Mouse (Mus musculus) forebrain, embryonic 14.5 days (tissue): ENCODE results near the gene Guca1a. TPM values are rescaled to one million over a fixed set of nuclear protein-coding genes. Genes with fewer than 3 reads are reported as not detected.
"Not testable (repeated sequence)": the region's sequence is repeated elsewhere in the genome, so short reads cannot be mapped to it uniquely, and the experiment has no call there.

Experiments used
- ATAC-seq: fragments of 200-750 bp; cut with Nextera tagmentation; 2 replicates; pipeline ENCODE4 v1.8.0; 2017; ENCODE audit warnings: mild to moderate bottlenecking, moderate library complexity
- DNase-seq: peaks from one replicate; pipeline ENCODE4 v3.0.0-alpha.2; 2015; ENCODE audit warnings: low spot score
- H3K27ac ChIP-seq: fragments of 300-500 bp; sonication (generic); 2 replicates; pipeline ENCODE4 v1.5.1; 2014; ENCODE audit warnings: low read depth, mild to moderate bottlenecking, control low read depth, low read length, moderate library complexity
- H3K27me3 ChIP-seq: fragments of 300-500 bp; sonication (generic); replicated peaks from 2 replicates; pipeline ENCODE4 v1.6.1; 2014; ENCODE audit warnings: low read length, control low read depth, mixed read lengths; ENCODE audit not compliant: control insufficient read depth, insufficient read depth
- H3K36me3 ChIP-seq: fragments of 300-500 bp; sonication (generic); 2 replicates; pipeline ENCODE4 v1.6.1; 2014; ENCODE audit warnings: low read length, control low read depth; ENCODE audit not compliant: control insufficient read depth, insufficient read depth
- H3K4me1 ChIP-seq: fragments of 300-500 bp; sonication (generic); 2 replicates; pipeline ENCODE4 v1.6.1; 2014; ENCODE audit warnings: antibody characterized with exemption, low read length, control low read depth; ENCODE audit not compliant: control insufficient read depth, insufficient read depth
- H3K4me2 ChIP-seq: fragments of 300-500 bp; sonication (generic); 2 replicates; pipeline ENCODE4 v1.6.1; 2014; ENCODE audit warnings: mild to moderate bottlenecking, control low read depth, low read length
- H3K4me3 ChIP-seq: fragments of 300-500 bp; sonication (generic); 2 replicates; pipeline ENCODE4 v1.5.1; 2014; ENCODE audit warnings: low read depth, low read length, control low read depth
- H3K9ac ChIP-seq: fragments of 300-500 bp; sonication (generic); 2 replicates; pipeline ENCODE4 v1.6.1; 2014; ENCODE audit warnings: mild to moderate bottlenecking, low read length, control low read depth, moderate library complexity
- H3K9me3 ChIP-seq: fragments of 300-500 bp; sonication (generic); replicated peaks from 2 replicates; pipeline ENCODE4 v1.6.1; 2016; ENCODE audit warnings: low read length, control low read depth, mixed read lengths; ENCODE audit not compliant: control insufficient read depth
- WGBS: fragments of 180-500 bp; shearing (Covaris S2); extraction: QIAGEN DNeasy Blood & Tissue Kit; methylation state at CpG from one replicate; pipeline ENCODE4 v1.1.7; 2014; 5-methylcytosine and 5-hydroxymethylcytosine counted together
- polyA plus RNA-seq: library from polyadenylated mRNA; unstranded; fragments of >200 nt; fragmentation: Nextera tagmentation; extraction: Ambion mirVana; gene quantifications from 2 replicates; pipeline ENCODE4 v1.2.1, GENCODE M21; 2014

Gene Guca1a
- polyA plus RNA-seq, 1 experiment from 2014 or later = 0.47 TPM

- Histone ChIP-seq H3K27ac (no peak overlapping the region), H3K4me2 (no peak overlapping the region), H3K9me3 (no peaks in the 10 kb centered on the region), H3K36me3 (no peaks in the 10 kb centered on the region), H3K9ac (no peak overlapping the region), H3K27me3 (no peaks in the 10 kb centered on the region), H3K4me3 (no peak overlapping the region), H3K4me1 (no peaks in the 10 kb centered on the region)
- DNase-seq = no peak
- ATAC-seq = no peak
- 71% methylated on average over 6 of the region's 6 CpGs for WGBS
These were observed 26.9 kb upstream of the Guca1a start for GRCm38 (mm10) chr17:47427316-47427715.

GRCm38 (mm10) chr17:47424186-47424585, 23.8 kb upstream of the Guca1a start:
- Histone ChIP-seq H3K9ac (no peak overlapping the region), H3K27ac (no peak overlapping the region), H3K4me1 (no peaks in the 10 kb centered on the region), H3K4me3 (no peak overlapping the region), H3K9me3 (no peaks in the 10 kb centered on the region), H3K4me2 (no peak overlapping the region), H3K36me3 (no peaks in the 10 kb centered on the region), H3K27me3 (no peaks in the 10 kb centered on the region)
- DNase-seq = no peak
- WGBS = 69% methylated on average over 6 of the region's 6 CpGs
- no peak for ATAC-seq

GRCm38 (mm10) chr17:47422616-47423015, 22.2 kb upstream of the Guca1a start:
- not testable (repeated sequence) for DNase-seq, H3K4me1 ChIP-seq, H3K9me3 ChIP-seq, H3K4me2 ChIP-seq, H3K4me3 ChIP-seq, H3K27ac ChIP-seq, ATAC-seq, H3K27me3 ChIP-seq, H3K36me3 ChIP-seq, H3K9ac ChIP-seq
- 96% methylated on average over 1 of the region's 1 CpGs for WGBS

GRCm38 (mm10) chr17:47421566-47421965, 21.2 kb upstream of the Guca1a start:
- no peak overlapping the region for H3K4me3 ChIP-seq
- DNase-seq = no peak
- no peaks in the 10 kb centered on the region for H3K9me3 ChIP-seq
- WGBS = 91% methylated on average over 3 of the region's 3 CpGs
- no peak overlapping the region for H3K27ac ChIP-seq
- no peak overlapping the region for H3K9ac ChIP-seq
- H3K4me1 ChIP-seq = no peaks in the 10 kb centered on the region
- H3K27me3 ChIP-seq = no peaks in the 10 kb centered on the region
- no peaks in the 10 kb centered on the region for H3K36me3 ChIP-seq
- no peak for ATAC-seq
- H3K4me2 ChIP-seq = no peak overlapping the region

GRCm38 (mm10) chr17:47420195-47420594, 19.8 kb upstream of the Guca1a start:
- no peak for ATAC-seq
- Histone ChIP-seq H3K4me2 (no peak overlapping the region), H3K4me3 (no peak overlapping the region), H3K36me3 (no peaks in the 10 kb centered on the region), H3K4me1 (no peaks in the 10 kb centered on the region), H3K27ac (no peak overlapping the region), H3K27me3 (no peaks in the 10 kb centered on the region), H3K9me3 (no peaks in the 10 kb centered on the region), H3K9ac (no peak overlapping the region)
- DNase-seq = no peak
- 66% methylated on average over 2 of the region's 2 CpGs for WGBS

GRCm38 (mm10) chr17:47409897-47410861, 9.8 kb upstream of the Guca1a start:
- not testable (repeated sequence) for DNase-seq, H3K9me3 ChIP-seq, H3K9ac ChIP-seq, H3K36me3 ChIP-seq, H3K27ac ChIP-seq, H3K4me1 ChIP-seq
- 3% methylated on average over 74 of the region's 74 CpGs for WGBS
- ATAC-seq = peak; percentile 57; the same call in 1 of the 2 replicates
- Histone ChIP-seq H3K27me3 (peaks cover 16% of the 10 kb centered on the region), H3K4me3 (peak overlapping the region; percentile 24), H3K4me2 (peak overlapping the region; percentile 49)

GRCm38 (mm10) chr17:47408558-47408898, 8.1 kb upstream of the Guca1a start:
- no peak overlapping the region for H3K4me2 ChIP-seq
- H3K9ac ChIP-seq = no peak overlapping the region
- H3K9me3 ChIP-seq = no peaks in the 10 kb centered on the region
- ATAC-seq (no peak), DNase-seq (peak; percentile 59)
- H3K27me3 ChIP-seq = peaks cover 16% of the 10 kb centered on the region
- H3K4me3 ChIP-seq = no peak overlapping the region
- 25% methylated on average over 8 of the region's 8 CpGs for WGBS
- H3K36me3 ChIP-seq = no peaks in the 10 kb centered on the region
- H3K27ac ChIP-seq = no peak overlapping the region
- no peaks in the 10 kb centered on the region for H3K4me1 ChIP-seq

- no peak for ATAC-seq
- H3K4me3 ChIP-seq = no peak overlapping the region
These were observed 7.6 kb upstream of the Guca1a start for GRCm38 (mm10) chr17:47407717-47408557.

More at GRCm38 (mm10) chr17:47407717-47408557, 7.6 kb upstream of the Guca1a start:
- H3K9ac ChIP-seq = no peak overlapping the region
- H3K4me1 ChIP-seq = no peaks in the 10 kb centered on the region
- H3K27me3 ChIP-seq = peaks cover 16% of the 10 kb centered on the region
- DNase-seq = no peak
- no peak overlapping the region for H3K4me2 ChIP-seq
- H3K27ac ChIP-seq = no peak overlapping the region
- no peaks in the 10 kb centered on the region for H3K36me3 ChIP-seq
- WGBS = 59% methylated on average over 10 of the region's 10 CpGs
- no peaks in the 10 kb centered on the region for H3K9me3 ChIP-seq
